Mouse (Mus musculus) thymus, postnatal 10 days (tissue): ENCODE measurements around the gene Abl1.

Experiments
- DNase-seq, 2 experiments: peaks; one replicate each; pipeline ENCODE4 v3.0.0; 2021; ENCODE audit warnings: low spot score in 2 of 2

Gene Abl1

DNA sequence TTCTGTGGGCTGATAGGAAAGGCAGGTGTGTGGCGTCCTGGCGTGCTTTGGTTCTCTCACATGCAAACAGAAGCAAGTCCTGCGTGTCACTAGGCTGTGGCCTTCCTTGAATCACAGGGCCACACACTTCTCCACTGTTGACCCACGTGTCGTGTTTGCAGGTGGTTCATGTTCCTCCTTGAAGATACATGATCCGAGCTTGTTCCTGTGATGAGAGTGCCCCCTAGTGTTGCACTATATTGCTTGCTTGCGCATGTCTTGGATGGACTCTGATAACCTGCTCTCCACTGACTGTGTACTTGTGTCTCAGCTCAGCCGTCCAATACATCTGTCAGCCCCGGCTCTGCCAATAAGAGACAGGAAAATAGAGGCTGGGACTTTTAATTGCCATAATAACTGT, 96.9 kb downstream of the Abl1 start:
- peak; percentile 67 to 87 for DNase-seq

DNA sequence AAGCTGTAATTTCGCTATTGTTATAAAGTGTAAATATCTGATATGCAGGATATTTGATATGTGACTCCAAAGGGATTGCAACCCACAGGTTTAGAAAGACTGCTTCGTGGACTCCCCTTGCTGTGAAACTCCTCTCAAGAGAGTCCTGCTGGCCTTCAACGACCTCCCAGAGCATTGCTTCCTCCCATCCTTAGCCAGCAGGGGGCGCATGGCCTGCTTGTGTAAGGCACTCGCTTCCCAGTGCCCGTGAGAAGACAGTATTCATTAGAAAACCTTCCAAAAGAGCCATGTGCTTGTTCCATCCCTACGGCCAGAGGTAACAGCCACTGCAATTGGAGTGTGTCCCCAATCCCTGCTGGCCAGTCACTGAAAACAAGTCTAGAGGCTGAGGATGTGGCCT, 98.9 kb downstream of the Abl1 start:
- peak; percentile 57 to 85 for DNase-seq

DNA sequence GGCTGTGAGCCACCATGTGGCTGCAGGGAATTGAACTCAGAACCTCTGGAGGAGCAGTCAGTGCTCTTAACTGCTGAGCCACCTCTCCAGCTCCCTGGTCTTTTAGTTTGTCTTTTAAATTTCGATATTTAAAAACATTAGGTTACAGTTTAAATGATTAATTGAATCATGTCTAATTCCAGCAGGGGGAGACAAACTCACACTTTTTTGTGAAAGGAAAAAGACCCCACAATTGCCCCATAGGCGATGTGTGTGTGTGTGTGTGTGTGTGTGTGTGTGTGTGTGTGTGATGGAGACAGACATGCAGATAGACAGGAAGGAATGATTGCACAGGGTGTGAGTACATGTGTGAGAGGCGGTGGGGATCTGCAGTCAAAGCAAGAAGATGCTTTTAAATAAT, 100.1 kb downstream of the Abl1 start:
- DNase-seq = no peak

DNA sequence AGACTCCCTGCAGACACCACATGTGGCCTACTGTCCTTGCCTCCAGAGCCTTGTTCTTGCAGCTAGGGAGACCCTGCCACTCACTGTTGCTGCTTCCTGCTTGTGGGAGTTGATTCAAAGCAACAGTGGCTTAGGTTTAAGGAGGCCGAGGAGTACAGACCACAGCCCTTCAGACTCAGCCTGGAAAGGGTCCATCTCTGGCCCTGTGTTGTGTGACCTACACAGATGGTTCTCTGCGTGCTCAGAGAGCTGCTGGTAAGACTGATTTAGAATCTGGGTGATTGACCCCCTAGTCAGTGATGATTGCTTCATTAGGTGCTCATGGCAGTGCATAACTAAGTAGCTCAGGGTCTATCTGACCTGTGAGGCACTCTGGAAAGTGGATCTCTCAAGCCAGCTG, 101.0 kb downstream of the Abl1 start:
- no peak for DNase-seq

DNA sequence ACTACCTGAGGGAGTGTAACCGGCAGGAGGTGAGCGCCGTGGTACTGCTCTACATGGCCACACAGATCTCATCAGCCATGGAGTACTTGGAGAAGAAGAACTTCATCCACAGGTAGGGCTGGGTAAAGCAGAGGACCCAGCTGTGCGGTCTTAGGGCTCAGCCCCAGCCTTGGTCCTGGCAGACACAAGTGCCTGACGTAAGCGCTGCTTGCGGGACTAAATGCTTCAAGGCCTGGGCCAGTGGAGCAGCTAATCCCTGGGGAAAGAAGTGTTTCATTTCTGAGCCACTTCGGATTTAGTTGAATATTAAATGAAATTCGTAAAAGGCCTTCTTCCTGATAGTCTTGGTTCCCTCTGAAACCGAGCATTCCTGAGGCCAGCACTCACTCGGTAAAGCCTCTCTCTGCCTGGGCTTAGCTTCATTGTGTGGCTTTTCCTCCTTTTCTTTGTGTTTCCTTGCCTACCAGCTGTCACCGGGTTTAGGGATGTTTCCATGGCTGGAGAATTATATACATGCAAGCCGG, 102.6 kb downstream of the Abl1 start:
- DNase-seq = no peak

DNA sequence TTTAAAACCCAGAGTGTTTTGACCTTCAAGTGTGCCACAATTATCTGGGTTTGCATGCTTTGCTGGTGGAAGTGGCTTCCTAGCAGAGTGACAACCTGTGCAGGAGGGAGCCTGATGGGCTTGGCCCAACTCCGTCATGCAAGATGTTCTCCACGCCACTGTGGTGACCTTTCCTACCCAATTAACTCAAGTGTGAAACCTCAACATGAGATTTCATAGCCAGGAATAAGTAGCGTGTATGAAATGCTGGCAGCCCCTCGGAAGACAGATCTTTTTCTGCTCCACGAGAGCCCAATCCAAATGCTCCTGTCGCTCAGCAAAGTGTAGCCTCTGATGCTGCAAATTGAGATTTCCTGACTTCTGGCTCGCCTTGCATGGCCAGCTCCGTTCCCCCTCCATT, 103.1 kb downstream of the Abl1 start:
- no peak for DNase-seq

DNA sequence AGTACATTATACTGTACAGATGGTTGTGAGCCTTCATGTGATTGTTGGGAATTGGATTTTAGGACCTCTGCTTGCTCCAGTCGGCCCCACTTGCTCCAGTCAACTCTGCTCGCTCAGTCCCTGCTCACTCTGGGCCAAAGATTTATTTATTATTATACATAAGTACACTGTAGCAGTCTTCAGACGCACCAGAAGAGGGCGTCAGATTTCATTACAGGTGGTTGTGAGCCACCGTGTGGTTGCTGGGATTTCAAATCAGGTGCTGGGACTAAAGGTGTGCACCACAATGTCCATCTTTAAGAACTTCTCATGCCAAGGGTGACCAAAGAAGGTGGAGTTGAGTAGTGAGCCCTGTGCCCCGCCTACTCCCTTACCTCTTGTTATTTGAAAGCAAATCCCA, 104.4 kb downstream of the Abl1 start:
- no peak for DNase-seq

DNA sequence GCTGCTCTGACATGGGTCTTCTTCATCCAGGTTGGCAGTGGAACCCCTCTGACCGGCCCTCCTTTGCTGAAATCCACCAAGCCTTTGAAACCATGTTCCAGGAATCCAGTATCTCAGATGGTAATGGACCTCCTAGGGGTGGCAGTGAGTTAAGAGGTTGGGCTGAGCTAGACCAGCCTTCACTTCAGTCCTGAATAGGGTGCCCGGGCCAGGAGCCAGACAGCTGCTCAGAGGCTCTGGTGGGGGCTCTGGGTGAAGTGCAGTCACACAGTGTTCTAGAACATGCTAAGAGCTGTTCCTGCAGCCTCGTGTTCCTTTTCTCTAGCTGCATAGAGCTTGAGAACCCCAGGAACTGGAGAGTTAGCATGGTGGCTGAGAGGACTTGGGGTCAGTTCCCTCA, 108.8 kb downstream of the Abl1 start:
- DNase-seq = no peak

DNA sequence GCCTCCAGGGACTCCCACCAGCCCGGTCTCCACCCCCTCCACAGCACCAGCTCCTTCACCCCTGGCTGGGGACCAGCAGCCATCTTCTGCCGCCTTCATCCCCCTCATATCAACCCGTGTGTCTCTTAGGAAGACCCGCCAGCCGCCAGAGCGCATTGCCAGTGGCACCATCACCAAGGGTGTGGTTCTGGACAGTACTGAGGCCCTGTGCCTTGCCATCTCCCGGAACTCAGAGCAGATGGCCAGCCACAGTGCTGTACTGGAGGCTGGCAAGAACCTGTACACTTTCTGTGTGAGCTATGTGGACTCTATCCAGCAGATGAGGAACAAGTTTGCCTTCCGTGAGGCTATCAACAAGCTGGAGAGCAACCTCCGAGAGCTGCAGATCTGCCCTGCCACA, 113.2 kb downstream of the Abl1 start:
- no peak for DNase-seq

DNA sequence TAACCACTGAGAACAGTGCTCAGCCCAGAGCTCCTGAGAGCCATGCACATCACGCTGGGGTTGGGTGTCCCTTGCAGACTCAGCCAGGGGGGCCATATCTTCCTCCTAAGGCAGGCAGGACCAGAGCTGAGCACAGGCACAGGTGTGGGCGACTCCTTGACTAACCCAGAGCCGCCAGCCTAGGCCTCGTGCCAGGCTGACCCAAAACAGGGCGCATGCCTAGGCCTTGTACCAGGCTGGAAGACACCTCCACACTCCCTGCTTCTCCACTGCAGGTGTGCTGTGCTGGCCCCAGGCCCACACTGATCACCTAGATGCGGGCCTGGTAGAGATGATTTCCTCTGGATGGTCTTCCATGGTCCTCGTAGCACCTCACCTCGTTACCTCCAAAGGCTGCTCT, 114.6 kb downstream of the Abl1 start:
- DNase-seq = no peak

DNA sequence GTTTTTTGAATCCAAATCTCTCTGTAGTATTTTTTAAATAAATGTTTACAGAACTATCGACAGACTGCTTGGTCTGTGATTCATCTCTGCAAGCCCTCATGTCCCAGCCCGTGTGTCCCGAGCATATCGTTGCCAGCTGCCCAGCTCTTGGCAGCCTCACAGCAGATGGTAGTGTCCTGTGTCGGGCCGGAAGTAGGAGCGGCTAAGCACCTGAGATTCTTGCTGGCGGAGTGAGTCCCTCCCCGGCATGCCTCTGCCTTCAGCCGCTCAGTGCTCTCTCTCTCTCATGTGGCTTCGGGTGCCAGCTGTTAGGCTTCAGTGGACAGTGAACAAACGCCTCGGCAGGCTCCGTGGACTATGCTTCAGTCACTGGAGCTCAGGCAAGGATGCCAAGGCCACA, 115.3 kb downstream of the Abl1 start:
- no peak for DNase-seq

DNA sequence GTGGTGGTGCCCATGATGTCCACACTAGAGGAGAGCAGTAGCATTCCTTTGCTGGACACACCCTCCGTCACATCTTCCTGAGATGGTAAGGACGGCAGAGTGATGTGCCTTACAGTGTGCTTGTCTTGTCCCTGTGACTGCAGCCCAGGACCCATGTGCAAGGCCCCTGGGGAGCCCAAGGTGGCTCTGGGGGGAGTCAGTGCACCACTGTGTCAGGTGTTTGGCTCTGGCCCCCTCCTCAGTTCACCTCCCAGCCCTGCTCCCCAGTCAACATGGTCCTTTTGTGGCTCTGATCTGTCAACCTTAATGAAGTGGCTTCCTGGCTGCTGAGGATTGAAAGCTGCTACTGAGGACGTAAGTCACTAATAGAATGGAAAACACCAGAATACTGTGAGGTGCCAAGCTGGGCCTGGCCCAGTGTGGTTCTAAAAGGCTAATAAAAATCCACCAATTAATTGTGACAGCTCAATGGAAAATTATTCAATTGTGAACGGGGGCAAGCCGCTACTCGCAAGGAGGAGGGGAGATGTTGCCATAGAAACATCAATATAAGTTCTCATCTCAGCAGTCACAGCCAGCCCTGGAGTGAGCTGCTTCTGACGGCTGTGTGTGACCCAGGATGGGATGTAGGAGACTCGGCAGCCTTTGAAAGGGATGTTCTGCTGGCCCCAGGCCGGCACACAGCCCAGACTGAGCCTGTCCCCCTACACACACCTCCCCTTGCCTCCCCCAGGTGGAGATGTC, 118.6 kb downstream of the Abl1 start:
- no peak for DNase-seq

DNA sequence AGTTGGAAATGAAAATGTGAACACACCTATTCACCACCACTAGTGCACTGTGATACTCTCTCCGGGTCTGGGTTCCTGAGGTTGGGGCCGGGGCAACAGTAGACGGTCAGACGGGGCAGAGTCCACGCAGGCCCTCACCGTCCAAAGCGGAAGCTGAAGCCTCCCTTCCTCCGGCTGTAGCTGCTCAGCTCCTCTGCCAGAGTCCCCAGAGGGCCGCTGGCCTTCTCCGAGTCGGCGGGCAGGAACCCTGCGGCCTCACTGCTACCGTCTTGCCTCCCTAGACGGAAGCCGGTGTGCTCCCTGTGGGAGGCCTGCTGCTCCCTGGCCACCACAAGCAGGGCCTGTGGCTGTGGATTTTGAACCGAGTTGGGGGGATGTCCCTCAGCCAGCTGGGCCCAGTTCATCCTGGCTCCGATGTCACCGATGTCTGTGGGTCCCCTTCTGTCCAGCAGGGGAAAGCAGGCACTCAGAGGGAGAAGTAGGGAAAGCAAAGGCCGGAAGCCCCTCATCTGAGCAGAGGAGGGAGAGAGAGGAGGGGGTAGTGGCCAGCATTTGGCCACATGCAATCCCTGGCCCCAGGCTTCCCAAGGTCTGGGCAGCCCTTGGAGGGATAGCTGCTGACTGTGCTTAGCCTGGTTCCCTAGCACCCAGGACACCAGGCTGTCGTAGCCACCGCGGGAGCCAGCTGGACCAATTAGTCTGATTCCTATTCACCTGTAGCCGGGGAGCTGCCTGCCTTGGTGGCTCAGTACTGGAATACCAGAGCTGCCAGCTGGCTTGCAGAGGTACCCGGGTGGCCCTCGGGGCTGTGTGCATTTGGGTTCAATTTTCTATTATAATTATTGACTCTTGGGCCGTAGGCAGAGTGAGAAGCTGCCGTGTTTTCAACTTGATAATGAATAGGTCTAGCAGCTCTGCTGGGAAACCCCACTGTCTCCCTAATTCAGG, 120.5 kb downstream of the Abl1 start:
- no peak for DNase-seq

DNA sequence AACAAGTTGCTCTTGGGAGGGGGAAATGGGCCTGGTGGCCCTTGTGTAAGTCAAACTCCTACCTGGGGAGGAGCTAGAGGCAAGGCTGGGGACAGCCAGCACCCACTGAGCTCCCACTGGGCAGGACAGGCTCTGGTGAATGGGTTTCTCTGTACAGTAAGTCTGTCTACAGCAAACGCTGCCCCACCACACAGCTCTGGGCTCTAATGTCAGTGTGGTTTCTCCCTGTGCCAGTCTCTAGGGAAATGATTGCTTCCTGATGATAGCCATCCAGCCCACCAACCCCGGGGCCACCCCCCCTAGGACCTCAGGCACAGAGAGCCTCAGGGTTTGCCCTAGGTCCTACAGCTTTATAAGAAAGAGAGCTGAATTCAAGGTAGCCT, 121.2 kb downstream of the Abl1 start:
- DNase-seq = no peak

DNA sequence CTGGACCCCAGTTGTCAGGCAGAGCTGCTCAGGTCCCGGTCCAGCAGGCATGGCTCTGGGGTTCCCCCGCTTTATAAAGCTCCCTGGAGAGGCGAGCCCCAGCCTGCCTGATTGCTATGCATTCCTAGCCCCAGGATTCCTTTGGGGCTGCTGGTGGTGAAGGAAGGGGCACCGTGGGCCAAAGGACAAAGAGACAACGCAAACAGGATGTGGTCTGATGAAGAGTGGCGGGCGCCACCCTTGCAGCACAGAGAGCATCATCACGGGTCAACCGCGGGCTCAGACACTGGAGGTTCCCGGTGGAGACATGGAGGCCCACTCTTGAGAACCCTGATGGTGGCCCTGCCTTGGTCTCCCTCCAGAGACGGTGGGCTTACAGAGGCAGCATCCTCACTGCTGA, 122.3 kb downstream of the Abl1 start, which contains the start of gene Qrfp:
Gene Qrfp (minus strand): TSS at position 137 of the 400 bp plus-strand sequence.
- no peak for DNase-seq

DNA sequence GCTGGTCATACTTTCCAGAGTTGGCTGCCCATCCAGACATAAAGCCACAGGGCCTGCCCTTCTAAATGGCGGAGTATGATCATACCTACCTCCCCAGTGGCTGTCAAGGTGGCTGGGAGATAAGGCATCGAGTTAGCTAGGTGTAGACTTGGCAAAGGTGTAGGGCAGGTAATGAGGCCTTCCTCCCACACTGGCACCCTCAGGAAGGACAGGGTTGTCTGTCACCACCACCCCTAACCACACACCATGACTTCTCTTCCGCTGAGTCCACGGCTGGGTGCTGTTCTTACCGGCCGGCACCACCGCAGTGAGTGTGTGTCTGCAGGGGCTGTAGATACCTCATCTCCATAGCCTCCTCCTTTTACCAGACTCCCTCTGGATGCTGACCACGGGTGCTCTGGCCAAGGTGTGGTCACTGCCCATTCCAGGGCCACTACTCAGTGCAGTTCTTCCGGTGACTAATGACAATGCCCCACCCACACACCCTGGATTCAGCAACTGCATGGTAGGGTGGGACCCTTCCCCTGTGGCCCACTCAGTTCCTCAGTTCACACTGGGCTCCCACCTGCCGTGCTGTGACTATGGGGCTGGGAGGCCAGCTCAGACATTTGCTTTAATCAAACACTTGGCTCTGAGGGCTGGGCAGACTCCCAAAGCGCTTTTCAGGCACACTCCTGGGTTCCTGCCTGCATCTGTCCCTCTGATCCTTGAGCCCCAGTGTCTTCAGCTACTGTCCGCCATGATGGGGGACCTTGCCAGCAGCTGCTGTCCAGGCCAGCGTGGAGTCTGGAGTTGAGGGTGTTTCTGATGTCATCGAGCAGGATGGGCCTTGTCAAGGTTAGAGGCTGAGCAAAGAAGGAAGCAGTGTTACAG, 123.1 kb downstream of the Abl1 start:
- DNase-seq = no peak

DNA sequence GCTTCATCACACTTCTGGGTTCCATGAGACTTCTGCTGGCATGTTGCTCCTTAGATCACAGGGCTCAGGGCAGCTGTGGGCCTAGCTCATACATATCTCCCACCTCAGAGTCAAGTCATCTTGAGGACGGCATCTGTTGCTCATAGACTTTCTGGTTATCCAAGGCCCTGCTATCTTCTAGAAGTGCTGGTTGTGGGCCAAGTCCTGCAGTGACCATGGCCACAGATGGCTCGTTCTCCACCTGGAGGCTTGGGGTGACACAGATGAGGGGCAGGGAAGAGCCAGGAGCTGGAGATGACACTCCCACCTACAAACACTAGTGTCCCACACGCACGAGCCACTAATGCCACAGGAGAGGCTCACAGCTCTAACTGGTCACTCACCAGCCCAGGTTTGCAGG, 125.5 kb downstream of the Abl1 start:
- DNase-seq = no peak

DNA sequence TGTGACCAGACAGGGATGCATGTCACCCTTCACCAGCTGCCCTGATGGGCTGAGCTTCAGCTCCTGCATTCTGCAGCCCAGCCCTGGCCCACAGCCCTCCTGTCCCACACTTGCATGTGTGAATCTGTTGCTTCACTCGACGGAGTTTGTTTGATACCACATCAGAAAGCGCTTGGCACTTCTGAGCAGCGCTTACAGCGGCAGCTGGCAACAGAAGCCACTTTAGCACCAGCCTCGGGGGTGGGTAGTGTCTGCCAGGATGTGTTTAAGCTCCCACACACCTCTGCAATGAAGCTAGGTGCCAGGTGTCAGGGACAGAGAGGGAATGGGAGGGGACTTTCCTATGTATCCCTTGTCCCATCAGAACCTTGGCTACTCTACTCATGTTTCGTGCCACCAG, 126.5 kb downstream of the Abl1 start:
- peak; percentile 34 to 58 for DNase-seq

DNA sequence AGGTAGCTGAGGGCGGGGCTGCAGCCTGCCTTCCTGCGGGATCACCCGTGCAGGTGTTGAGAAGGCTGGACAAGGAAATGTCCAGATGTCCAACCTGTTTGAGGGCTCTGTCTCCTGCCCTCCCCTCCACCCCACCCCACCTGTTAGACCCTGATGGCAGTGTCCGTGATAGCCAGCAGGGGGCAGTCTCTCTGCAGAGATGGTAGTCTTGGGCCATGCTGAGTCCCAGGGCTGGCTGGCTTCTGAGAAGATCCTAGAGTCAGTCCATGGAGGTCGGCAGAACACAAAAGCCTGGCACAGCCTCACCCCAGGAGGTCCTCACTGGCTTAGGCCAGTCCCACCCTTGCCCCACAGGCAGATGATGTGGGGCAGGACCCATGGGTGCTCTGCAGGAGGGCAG, 127.2 kb downstream of the Abl1 start:
- peak; percentile 46 to 75 for DNase-seq

DNA sequence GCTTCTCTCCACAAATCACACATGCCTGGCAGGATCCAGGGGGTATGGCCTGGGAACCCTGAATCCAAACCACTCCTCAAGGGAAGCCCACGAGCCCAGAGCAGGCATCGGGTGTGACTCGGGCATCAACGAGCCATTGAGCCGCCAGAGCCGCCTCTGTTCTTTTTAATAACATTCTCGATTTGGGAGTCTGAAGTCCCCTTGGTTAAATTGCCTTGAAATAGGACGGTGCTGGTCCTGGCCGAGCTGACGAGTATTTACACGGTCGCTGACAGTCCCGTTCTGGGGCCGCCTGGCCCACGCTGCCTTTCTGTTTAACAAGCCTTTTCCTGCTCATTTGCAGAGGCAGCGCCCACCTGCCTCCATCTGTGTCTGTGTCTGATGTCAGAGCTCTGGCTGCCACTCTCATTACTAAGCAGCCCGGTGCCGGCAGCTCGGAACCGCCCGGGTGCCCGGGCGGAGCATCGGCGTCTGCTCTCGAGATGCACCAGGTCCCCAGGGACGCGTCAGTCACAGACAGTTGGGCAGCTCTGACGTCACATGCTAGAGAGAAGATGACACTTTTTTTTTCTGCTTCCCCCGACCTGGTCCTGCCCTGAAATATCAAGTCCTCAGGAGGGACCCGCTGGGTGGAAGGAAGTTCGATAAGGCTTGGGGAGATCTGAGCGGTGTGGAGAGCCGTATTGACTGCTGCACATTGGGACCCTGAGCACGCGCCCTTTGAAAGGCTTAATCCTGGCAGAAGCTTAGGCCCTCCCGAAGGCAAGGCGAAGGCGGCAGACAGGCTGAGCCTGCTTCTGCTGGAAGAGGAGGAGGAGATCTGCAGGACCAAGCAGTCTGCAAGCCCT, 134.6 kb downstream of the Abl1 start:
- DNase-seq = no peak
